In genomic region chr7:130727560-130727959, GRCm38 (mm10) we compare ENCODE assay signal across 23 mouse cellular contexts. TPM values are rescaled to one million over a fixed set of nuclear protein-coding genes. Genes with fewer than 3 reads are reported as not detected.
DNase-seq lines count a peak whose midpoint lies in the region; ATAC-seq lines count a peak whose summit lies in the region.
"Had no signal": no experiment of that assay in that cellular context is flagged by ENCODE, and none has a peak within 500 bp of the region (broad histone marks: within the 10 kb centered on the region; RNA-seq: fewer than 3 reads in every experiment).

No protein-coding gene starts in this region.

- WGBS in heart, embryonic 12.5 days = 77% methylated on average over 4 of the region's 4 CpGs
- WGBS in kidney, embryonic 15.5 days = 67% methylated on average over 4 of the region's 4 CpGs
- 92% methylated on average over 4 of the region's 4 CpGs for WGBS in midbrain, embryonic 10.5 days
- WGBS in midbrain, embryonic 15.5 days = 95% methylated on average over 4 of the region's 4 CpGs

- H3K9me3 ChIP-seq in heart, embryonic 12.5 days (replicated peaks) = no peaks in the 10 kb centered on the region
- no peaks in the 10 kb centered on the region for H3K9me3 ChIP-seq in kidney, embryonic 15.5 days (replicated peaks)
- H3K9me3 ChIP-seq in midbrain, embryonic 10.5 days (replicated peaks) = no peaks in the 10 kb centered on the region
- H3K9me3 ChIP-seq in midbrain, embryonic 15.5 days = no peaks in the 10 kb centered on the region
- H3K9me3 ChIP-seq: neural tube, embryonic 13.5 days had no signal

- no peak overlapping the region for H3K9ac ChIP-seq in heart, embryonic 12.5 days
- no peak overlapping the region for H3K9ac ChIP-seq in kidney, embryonic 15.5 days
- no peak overlapping the region for H3K9ac ChIP-seq in midbrain, embryonic 15.5 days
- H3K9ac ChIP-seq: hindbrain, embryonic 14.5 days; liver, embryonic 14.5 days; neural tube, embryonic 13.5 days had no signal

- H3K27ac ChIP-seq in heart, embryonic 12.5 days (ENCODE audit: poor library complexity, severe bottlenecking) = peak overlapping the region; percentile 53; the same call in 1 of the 2 replicates
- H3K27ac ChIP-seq in kidney, embryonic 15.5 days = peak overlapping the region; percentile 75
- 0 out of 2 replicates have a peak overlapping the region, but pooled peaks have one; percentile 17 for H3K27ac ChIP-seq in midbrain, embryonic 10.5 days (replicated peaks)
- no peak overlapping the region for H3K27ac ChIP-seq in midbrain, embryonic 15.5 days
- H3K27ac ChIP-seq: hindbrain, embryonic 14.5 days; liver, embryonic 14.5 days; neural tube, embryonic 13.5 days had no signal

- H3K4me3 ChIP-seq in heart, embryonic 12.5 days = no peak overlapping the region
- no peak overlapping the region for H3K4me3 ChIP-seq in kidney, embryonic 15.5 days (replicated peaks)
- no peak overlapping the region for H3K4me3 ChIP-seq in midbrain, embryonic 10.5 days
- no peak overlapping the region for H3K4me3 ChIP-seq in midbrain, embryonic 15.5 days
- H3K4me3 ChIP-seq: layer of hippocampus, adult 2 months; neural tube, embryonic 13.5 days had no signal

- no peaks in the 10 kb centered on the region for H3K27me3 ChIP-seq in heart, embryonic 12.5 days (replicated peaks)
- no peaks in the 10 kb centered on the region for H3K27me3 ChIP-seq in kidney, embryonic 15.5 days
- H3K27me3 ChIP-seq in midbrain, embryonic 10.5 days (ENCODE audit: low read depth, poor library complexity, severe bottlenecking) = no peaks in the 10 kb centered on the region
- H3K27me3 ChIP-seq in midbrain, embryonic 15.5 days (replicated peaks) = no peaks in the 10 kb centered on the region
- H3K27me3 ChIP-seq: neural tube, embryonic 13.5 days had no signal

- ATAC-seq in heart, embryonic 12.5 days (ENCODE audit: insufficient number of reproducible peaks, low FRiP score) = no peak
- no peak for ATAC-seq in kidney, embryonic 15.5 days (replicated peaks; ENCODE audit: low FRiP score)
- ATAC-seq in midbrain, embryonic 15.5 days (replicated peaks) = no peak
- ATAC-seq: forebrain, embryonic 16.5 days had no signal

- no peak overlapping the region for H3K4me2 ChIP-seq in heart, embryonic 12.5 days
- H3K4me2 ChIP-seq in kidney, embryonic 15.5 days = no peak overlapping the region
- H3K4me2 ChIP-seq in midbrain, embryonic 15.5 days = no peak overlapping the region
- H3K4me2 ChIP-seq: hindbrain, embryonic 14.5 days; midbrain, embryonic 11.5 days; neural tube, embryonic 13.5 days had no signal

- H3K4me1 ChIP-seq in heart, embryonic 12.5 days (replicated peaks) = peaks cover 41% of the 10 kb centered on the region
- H3K4me1 ChIP-seq in kidney, embryonic 15.5 days = peaks cover 31% of the 10 kb centered on the region
- peaks cover 7% of the 10 kb centered on the region; the same call in 1 of the 2 replicates for H3K4me1 ChIP-seq in midbrain, embryonic 10.5 days
- peaks cover 12% of the 10 kb centered on the region for H3K4me1 ChIP-seq in midbrain, embryonic 15.5 days

- intact Hi-C loops in heart, postnatal 25 days (cut with DNase I) = no loop called here

- peaks cover 65% of the 10 kb centered on the region for H3K36me3 ChIP-seq in heart, embryonic 12.5 days
- H3K36me3 ChIP-seq in kidney, embryonic 15.5 days = peaks cover 43% of the 10 kb centered on the region
- peaks cover 88% of the 10 kb centered on the region for H3K36me3 ChIP-seq in midbrain, embryonic 10.5 days
- H3K36me3 ChIP-seq in midbrain, embryonic 15.5 days (replicated peaks) = peaks cover 12% of the 10 kb centered on the region; the same call in 1 of the 2 replicates

- no peak for DNase-seq in heart, postnatal 25 days (ENCODE audit: low spot score)
- DNase-seq in kidney, adult 18-20 months = no peak
- no peak for DNase-seq in midbrain, embryonic 10.5 days (ENCODE audit: low spot score)
- no peak for DNase-seq in spleen, postnatal 10 days (ENCODE audit: low spot score in 2 of 2)
- DNase-seq in frontal cortex, postnatal 14 days (ENCODE audit: low spot score in 2 of 2) = no peak
- DNase-seq: cerebellum, adult 11 months; cerebellum, postnatal 14 days; embryo, embryonic 11 days; kidney, adult 9 months; lung, postnatal 4 days; thymus, adult 18-20 months had no signal

RNA-seq across cellular contexts. Expression of gene Btbd16, which starts 46.3 kb away (rescaled TPM):
- 0.15 and 0.18 TPM in 2 replicates for polyA plus RNA-seq in heart, embryonic 12.5 days (2016; fragmentation: Nextera tagmentation; extraction: Ambion mirVana)
- total RNA-seq in heart, postnatal 25 days (2021) = not detected
- polyA plus RNA-seq in kidney, embryonic 15.5 days (2015; fragmentation: Nextera tagmentation; extraction: Ambion mirVana) = not detected in 2 replicates
- polyA plus RNA-seq in midbrain, embryonic 10.5 days (2016; fragmentation: Nextera tagmentation; extraction: Ambion mirVana) = not detected in 2 replicates
- polyA plus RNA-seq in midbrain, embryonic 15.5 days (2015; fragmentation: Nextera tagmentation; extraction: Ambion mirVana) = not detected in 2 replicates
- total RNA-seq: adrenal gland, adult 18-20 months; CH12.LX; gastrocnemius, adult 18-20 months had no signal
- polyA plus RNA-seq: forebrain, embryonic 16.5 days; hindbrain, embryonic 14.5 days; midbrain, embryonic 11.5 days had no signal
